In the genomic region with DNA sequence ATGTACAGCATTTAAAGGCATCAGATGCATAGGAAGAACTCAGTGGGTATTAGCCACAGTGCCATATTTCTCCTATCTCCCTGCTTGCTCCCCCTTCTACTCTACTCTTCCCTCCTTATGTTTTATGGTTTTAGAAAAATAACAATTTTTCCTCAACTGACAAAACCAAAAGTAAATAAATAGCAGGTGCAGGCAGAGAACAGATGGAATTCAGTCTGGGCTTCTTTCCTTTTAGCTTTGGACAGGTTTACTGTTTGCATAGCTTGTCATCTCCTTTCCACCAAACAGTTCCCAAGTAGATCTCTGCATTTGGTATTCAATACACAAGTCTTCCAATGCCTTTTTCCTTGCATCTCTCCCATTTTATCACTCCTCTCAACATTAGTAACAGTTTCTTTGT, we compare ENCODE assay signal across 22 mouse cellular contexts.
DNase-seq lines count a peak whose midpoint lies in the region; ATAC-seq and TF ChIP-seq lines count a peak whose summit lies in the region.
"Had no signal": no experiment of that assay in that cellular context is flagged by ENCODE, and none has a peak within 500 bp of the region (broad histone marks: within the 10 kb centered on the region; RNA-seq: fewer than 3 reads in every experiment).

No protein-coding gene starts in this region.

- no peaks in the 10 kb centered on the region for H3K9me3 ChIP-seq in forebrain, postnatal 0 days (ENCODE audit: low read length)
- H3K9me3 ChIP-seq in forebrain, embryonic 15.5 days, result no peaks in the 10 kb centered on the region
- H3K9me3 ChIP-seq: embryonic facial prominence, embryonic 12.5 days; embryonic facial prominence, embryonic 15.5 days; forebrain, embryonic 13.5 days; hindbrain, embryonic 12.5 days; hindbrain, embryonic 15.5 days had no signal

- H3K9ac ChIP-seq in forebrain, postnatal 0 days, result no peak overlapping the region
- H3K9ac ChIP-seq in forebrain, embryonic 15.5 days (replicated peaks), result no peak overlapping the region
- H3K9ac ChIP-seq: embryonic facial prominence, embryonic 12.5 days; embryonic facial prominence, embryonic 15.5 days; forebrain, embryonic 13.5 days; hindbrain, embryonic 12.5 days; hindbrain, embryonic 15.5 days had no signal

- no peaks in the 10 kb centered on the region for H3K27me3 ChIP-seq in forebrain, postnatal 0 days (ENCODE audit: insufficient read depth, low read length)
- no peaks in the 10 kb centered on the region for H3K27me3 ChIP-seq in forebrain, embryonic 15.5 days
- H3K27me3 ChIP-seq: embryonic facial prominence, embryonic 12.5 days; embryonic facial prominence, embryonic 15.5 days; forebrain, embryonic 13.5 days; hindbrain, embryonic 12.5 days; hindbrain, embryonic 15.5 days had no signal

- TF ChIP-seq CTCF in forebrain, postnatal 0 days (IDR thresholded peaks at IDR 0.05; ENCODE audit: low read depth), result no peak

- H3K4me3 ChIP-seq in forebrain, postnatal 0 days (ENCODE audit: low read depth, low read length), result no peak overlapping the region
- H3K4me3 ChIP-seq in forebrain, embryonic 15.5 days, result no peak overlapping the region
- H3K4me3 ChIP-seq: embryonic facial prominence, embryonic 12.5 days; embryonic facial prominence, embryonic 15.5 days; forebrain, embryonic 13.5 days; gastrocnemius, adult 2 months; hindbrain, embryonic 12.5 days; hindbrain, embryonic 15.5 days had no signal

- no peaks in the 10 kb centered on the region for H3K4me1 ChIP-seq in forebrain, postnatal 0 days (ENCODE audit: insufficient read depth)
- no peaks in the 10 kb centered on the region for H3K4me1 ChIP-seq in forebrain, embryonic 15.5 days
- H3K4me1 ChIP-seq: embryonic facial prominence, embryonic 12.5 days; embryonic facial prominence, embryonic 15.5 days; forebrain, embryonic 13.5 days; hindbrain, embryonic 12.5 days; hindbrain, embryonic 15.5 days had no signal

- DNase-seq in cerebellum, adult 11-12 months, result no peak
- DNase-seq in cerebellum, adult 9-11 months, result peak; percentile 45
- DNase-seq in cerebellum, adult 11 months, result no peak
- DNase-seq in forebrain, postnatal 0 days, result peak; percentile 41
- no peak for DNase-seq in right cerebral cortex, postnatal 25 days
- DNase-seq: adrenal gland, adult 8-10 months; adrenal gland, postnatal 25 days; cerebellum, postnatal 10 days; gastrocnemius, adult 2 months; gastrocnemius, postnatal 14 days; heart, adult 11 months; kidney, adult 2 months had no signal

- H3K27ac ChIP-seq in forebrain, postnatal 0 days (ENCODE audit: low read depth, low read length), result no peak overlapping the region
- no peak overlapping the region for H3K27ac ChIP-seq in forebrain, embryonic 15.5 days (replicated peaks)
- H3K27ac ChIP-seq: embryonic facial prominence, embryonic 12.5 days; embryonic facial prominence, embryonic 15.5 days; forebrain, embryonic 13.5 days; gastrocnemius, adult 2 months; hindbrain, embryonic 12.5 days; hindbrain, embryonic 15.5 days had no signal

- H3K4me2 ChIP-seq in forebrain, postnatal 0 days (ENCODE audit: low read depth), result no peak overlapping the region
- no peak overlapping the region for H3K4me2 ChIP-seq in forebrain, embryonic 15.5 days (replicated peaks)
- H3K4me2 ChIP-seq: embryonic facial prominence, embryonic 12.5 days; embryonic facial prominence, embryonic 15.5 days; forebrain, embryonic 13.5 days; heart, embryonic 11.5 days; hindbrain, embryonic 12.5 days; hindbrain, embryonic 15.5 days had no signal

- H3K36me3 ChIP-seq in forebrain, postnatal 0 days (ENCODE audit: insufficient read depth), result no peaks in the 10 kb centered on the region
- no peaks in the 10 kb centered on the region for H3K36me3 ChIP-seq in forebrain, embryonic 15.5 days
- H3K36me3 ChIP-seq: embryonic facial prominence, embryonic 12.5 days; embryonic facial prominence, embryonic 15.5 days; hindbrain, embryonic 12.5 days; hindbrain, embryonic 15.5 days had no signal

- ATAC-seq in cerebellum, adult (ENCODE audit: insufficient number of reproducible peaks, low FRiP score, low TSS enrichment), result peak; percentile 45
- ATAC-seq in forebrain, postnatal 0 days, result no peak
- ATAC-seq in forebrain, embryonic 15.5 days (replicated peaks), result no peak
- ATAC-seq: activated CD4-positive, CD25-positive, alpha-beta regulatory T cell, adult 4 months; forebrain, embryonic 13.5 days; intestine, postnatal 0 days had no signal

Comparison
In these comparisons a context has a peak if more than half of its experiments do, and no peak if none do; other contexts are left out.
1. DNase-seq: peak in cerebellum, adult 9-11 months (single experiment) and forebrain, postnatal 0 days (single experiment); none in cerebellum, adult 11-12 months (single experiment), cerebellum, adult 11 months (single experiment) and right cerebral cortex, postnatal 25 days (single experiment).